In genomic region chr16:26966830-26967229, GRCm38 (mm10) we compare ENCODE assay signal across 24 mouse cellular contexts. TPM values are rescaled to one million over a fixed set of nuclear protein-coding genes. Genes with fewer than 3 reads are reported as not detected.
DNase-seq lines count a peak whose midpoint lies in the region; ATAC-seq and TF ChIP-seq lines count a peak whose summit lies in the region.
"Had no signal": no experiment of that assay in that cellular context is flagged by ENCODE, and none has a peak within 500 bp of the region (broad histone marks: within the 10 kb centered on the region; RNA-seq: fewer than 3 reads in every experiment).

No protein-coding gene starts in this region.

- H3K27me3 ChIP-seq in kidney, embryonic 14.5 days (ENCODE audit: control insufficient read depth, insufficient read depth, low read length): 0 out of 2 replicates have a peak, but pooled peaks cover 2% of the 10 kb centered on the region
- H3K27me3 ChIP-seq in lung, embryonic 14.5 days (ENCODE audit: insufficient read depth, low read length): peaks cover 4% of the 10 kb centered on the region; the same call in 1 of the 2 replicates
- H3K27me3 ChIP-seq in intestine, embryonic 16.5 days (replicated peaks; ENCODE audit: control insufficient read depth, insufficient read depth, low read length): peaks cover 2% of the 10 kb centered on the region; the same call in 1 of the 2 replicates

- ATAC-seq in kidney, embryonic 14.5 days (ENCODE audit: low FRiP score, low TSS enrichment): no peak
- 0 out of 2 replicates have a peak, but pooled peaks have one; percentile 38 for ATAC-seq in lung, embryonic 14.5 days (ENCODE audit: insufficient read depth)
- no peak for ATAC-seq in intestine, embryonic 16.5 days
- ATAC-seq: CD4-positive, CD25-positive, alpha-beta regulatory T cell, adult 4 months; forebrain, embryonic 14.5 days had no signal

- no peak overlapping the region for H3K4me3 ChIP-seq in kidney, embryonic 14.5 days (ENCODE audit: low read length)
- no peak overlapping the region for H3K4me3 ChIP-seq in lung, embryonic 14.5 days (ENCODE audit: low read depth, low read length)
- H3K4me3 ChIP-seq in intestine, embryonic 16.5 days (ENCODE audit: low read length): no peak overlapping the region
- H3K4me3 ChIP-seq: embryonic facial prominence, embryonic 15.5 days; erythroblast, embryonic 14.5 days; forebrain, embryonic 10.5 days had no signal

- WGBS in kidney, embryonic 14.5 days: 54% methylated on average over 2 of the region's 2 CpGs
- 75% methylated on average over 2 of the region's 2 CpGs for WGBS in lung, embryonic 14.5 days
- 84% methylated on average over 2 of the region's 2 CpGs for WGBS in intestine, embryonic 16.5 days

- TF ChIP-seq CTCF in lung, embryonic 14.5 days (IDR thresholded peaks at IDR 0.05; ENCODE audit: low read depth): no peak

- no peak overlapping the region for H3K4me2 ChIP-seq in kidney, embryonic 14.5 days (replicated peaks; ENCODE audit: low read depth, low read length)
- H3K4me2 ChIP-seq in lung, embryonic 14.5 days: no peak overlapping the region
- H3K4me2 ChIP-seq in intestine, embryonic 16.5 days (ENCODE audit: low read depth, low read length): no peak overlapping the region
- H3K4me2 ChIP-seq: embryonic facial prominence, embryonic 15.5 days had no signal

- H3K4me1 ChIP-seq in kidney, embryonic 14.5 days (ENCODE audit: control insufficient read depth, insufficient read depth, low read length): no peaks in the 10 kb centered on the region
- no peaks in the 10 kb centered on the region for H3K4me1 ChIP-seq in lung, embryonic 14.5 days (ENCODE audit: insufficient read depth)
- H3K4me1 ChIP-seq in intestine, embryonic 16.5 days (ENCODE audit: control insufficient read depth, insufficient read depth, low read length): no peaks in the 10 kb centered on the region

- DNase-seq in kidney, adult 11 months: peak; percentile 8
- DNase-seq in lung, embryonic 14.5 days: no peak
- DNase-seq in lung, postnatal 10 days: no peak
- DNase-seq in kidney, postnatal 10 days: peak; percentile 9
- no peak for DNase-seq in right cerebral cortex, postnatal 10 days (ENCODE audit: low spot score in 2 of 2)
- DNase-seq: adrenal gland, adult 8-10 months; adrenal gland, postnatal 36 days; B cell, adult 2 months; cerebellum, adult 8-10 months; cerebellum, postnatal 14 days; embryo, embryonic 11 days; gastrocnemius, postnatal 36 days had no signal

- H3K27ac ChIP-seq in kidney, embryonic 14.5 days (ENCODE audit: low read depth, low read length): no peak overlapping the region
- no peak overlapping the region for H3K27ac ChIP-seq in lung, embryonic 14.5 days (ENCODE audit: low read depth)
- H3K27ac ChIP-seq in intestine, embryonic 16.5 days (ENCODE audit: low read length): no peak overlapping the region
- H3K27ac ChIP-seq: embryonic facial prominence, embryonic 15.5 days; forebrain, embryonic 10.5 days; gastrocnemius, adult 2 months; heart, embryonic 13.5 days had no signal

- H3K36me3 ChIP-seq in kidney, embryonic 14.5 days (ENCODE audit: control insufficient read depth, insufficient read depth, low read length): no peaks in the 10 kb centered on the region
- H3K36me3 ChIP-seq in lung, embryonic 14.5 days (ENCODE audit: insufficient read depth): no peaks in the 10 kb centered on the region
- H3K36me3 ChIP-seq in intestine, embryonic 16.5 days (ENCODE audit: control insufficient read depth, insufficient read depth, low read length): no peaks in the 10 kb centered on the region
- H3K36me3 ChIP-seq: embryonic facial prominence, embryonic 15.5 days; forebrain, embryonic 10.5 days; G1E; heart, embryonic 13.5 days had no signal

- H3K9me3 ChIP-seq in kidney, embryonic 14.5 days (ENCODE audit: control insufficient read depth, low read length): no peaks in the 10 kb centered on the region
- H3K9me3 ChIP-seq in lung, embryonic 14.5 days (ENCODE audit: low read depth, low read length): no peaks in the 10 kb centered on the region
- no peaks in the 10 kb centered on the region for H3K9me3 ChIP-seq in intestine, embryonic 16.5 days (ENCODE audit: control insufficient read depth, low read length)
- H3K9me3 ChIP-seq: embryonic facial prominence, embryonic 15.5 days; forebrain, embryonic 10.5 days; G1E; heart, embryonic 13.5 days had no signal

- no peak overlapping the region for H3K9ac ChIP-seq in kidney, embryonic 14.5 days (ENCODE audit: low read depth, low read length)
- no peak overlapping the region for H3K9ac ChIP-seq in lung, embryonic 14.5 days
- H3K9ac ChIP-seq in intestine, embryonic 16.5 days (ENCODE audit: low read depth, low read length): no peak overlapping the region
- H3K9ac ChIP-seq: embryonic facial prominence, embryonic 15.5 days; heart, embryonic 13.5 days had no signal

RNA-seq across cellular contexts. Expression of gene Gmnc, which starts 24.6 kb away (rescaled TPM):
- polyA plus RNA-seq in kidney, embryonic 14.5 days (2014; fragmentation: Nextera tagmentation; extraction: Ambion mirVana): 0.08 TPM in 1 of 2 replicates, not detected in the other
- 0.20 and 0.50 TPM in 2 replicates for polyA plus RNA-seq in lung, embryonic 14.5 days (2014; fragmentation: Nextera tagmentation; extraction: Ambion mirVana)
- not detected in 2 replicates for polyA plus RNA-seq in intestine, embryonic 16.5 days (2015; fragmentation: Nextera tagmentation; extraction: Ambion mirVana)
- polyA plus RNA-seq: CD4-positive, CD25-positive, alpha-beta regulatory T cell, adult 4 months; embryonic facial prominence, embryonic 11.5 days; erythroblast, embryonic 14.5 days; G1E; heart, embryonic 13.5 days; heart, postnatal 0 days had no signal

Comparison
In these comparisons a context has a peak if more than half of its experiments do, and no peak if none do; other contexts are left out.
1. DNase-seq: peak in kidney, adult 11 months (single experiment) and kidney, postnatal 10 days (single experiment); none in lung, embryonic 14.5 days (single experiment), lung, postnatal 10 days (single experiment) and right cerebral cortex, postnatal 10 days (0 of 2).